Mouse (Mus musculus) mature B cell (primary cell): Measurements from ENCODE around the gene Slc2a10.
"Not testable (repeated sequence)": the region's sequence is repeated elsewhere in the genome, so short reads cannot be mapped to it uniquely, and the experiment has no call there.

ENCODE experiments used
- in situ Hi-C: fragments of 300-500 bp; cut with MboI; formaldehyde crosslinking; loops from 2 replicates; pipeline ENCODE4 v1.14.3; 2019

Slc2a10 gene

DNA sequence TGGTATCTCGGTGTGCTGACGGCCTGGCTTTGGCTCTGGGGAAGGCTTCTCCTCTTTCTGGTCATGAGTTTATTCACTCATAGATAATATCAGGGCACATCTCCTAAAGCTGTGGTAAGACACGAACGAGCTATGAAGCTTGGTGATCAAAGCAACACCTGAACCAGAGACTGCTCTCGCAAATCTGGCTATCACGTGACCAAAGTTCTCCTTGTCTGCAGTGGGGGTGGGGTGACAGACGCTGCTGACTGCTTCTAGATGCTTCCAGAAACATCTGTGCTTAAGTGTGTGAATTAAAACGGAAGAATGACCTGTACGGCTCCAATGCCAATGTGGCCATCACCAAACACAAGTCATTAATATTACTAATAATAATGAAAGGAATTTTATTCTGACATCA is 6.1 kb downstream of the Slc2a10 start:
- in situ Hi-C loops: no loop called here

DNA sequence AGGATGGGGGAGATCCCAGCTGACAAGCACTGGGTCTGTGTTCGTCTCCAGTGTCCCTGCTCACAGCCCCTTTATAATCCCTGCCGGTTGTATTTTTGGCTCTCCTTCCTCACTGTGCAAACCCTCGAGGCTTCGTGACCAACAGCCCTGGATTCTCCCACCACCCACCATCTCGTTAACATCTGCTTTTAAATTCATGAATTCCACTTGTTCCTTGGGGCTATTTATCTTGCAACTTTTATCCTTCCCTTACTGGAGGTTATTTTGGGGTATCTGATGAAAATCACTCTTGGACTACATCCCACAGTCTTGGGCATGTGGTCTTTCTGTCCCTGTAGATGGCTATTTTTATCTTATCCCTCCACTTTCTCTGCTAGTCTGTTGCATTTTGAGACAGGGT is 6.9 kb downstream of the Slc2a10 start:
- in situ Hi-C loops: no loop called here

DNA sequence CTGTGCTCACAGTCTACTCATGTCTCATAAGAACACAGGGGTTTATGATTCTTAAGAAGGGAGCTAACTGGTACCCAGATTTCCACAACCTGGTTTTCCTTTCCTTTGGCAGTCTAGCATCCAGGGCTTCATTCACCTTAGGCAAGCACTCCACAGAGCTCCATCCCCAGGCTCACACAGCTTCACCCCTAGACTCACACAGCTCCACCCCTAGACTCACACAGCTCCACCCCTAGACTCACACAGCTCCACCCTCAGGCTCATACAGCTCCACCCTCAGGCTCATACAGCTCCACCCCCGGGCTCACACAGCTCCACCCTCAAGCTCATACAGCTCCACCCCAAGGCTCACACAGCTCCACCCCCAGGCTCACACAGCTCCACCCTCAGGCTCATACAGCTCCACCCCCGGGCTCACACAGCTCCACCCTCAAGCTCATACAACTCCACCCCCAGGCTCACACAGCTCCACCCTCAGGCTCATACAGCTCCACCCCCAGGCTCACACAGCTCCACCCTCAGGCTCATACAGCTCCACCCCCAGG is 7.4 kb downstream of the Slc2a10 start:
- in situ Hi-C loops: not testable (repeated sequence)

DNA sequence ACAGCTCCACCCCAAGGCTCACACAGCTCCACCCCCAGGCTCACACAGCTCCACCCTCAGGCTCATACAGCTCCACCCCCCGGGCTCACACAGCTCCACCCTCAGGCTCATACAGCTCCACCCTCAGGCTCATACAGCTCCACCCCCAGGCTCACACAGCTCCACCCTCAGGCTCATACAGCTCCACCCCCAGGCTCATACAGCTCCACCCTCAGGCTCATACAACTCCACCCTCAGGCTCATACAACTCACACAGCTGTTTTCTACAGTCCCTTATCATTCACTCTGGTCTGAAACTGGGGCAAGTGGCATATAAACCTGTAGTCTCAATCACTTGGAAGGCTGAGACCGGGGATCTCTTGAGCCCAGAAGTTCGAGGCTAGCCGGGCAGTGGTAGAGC is 7.9 kb downstream of the Slc2a10 start:
- in situ Hi-C loops: not testable (repeated sequence)

DNA sequence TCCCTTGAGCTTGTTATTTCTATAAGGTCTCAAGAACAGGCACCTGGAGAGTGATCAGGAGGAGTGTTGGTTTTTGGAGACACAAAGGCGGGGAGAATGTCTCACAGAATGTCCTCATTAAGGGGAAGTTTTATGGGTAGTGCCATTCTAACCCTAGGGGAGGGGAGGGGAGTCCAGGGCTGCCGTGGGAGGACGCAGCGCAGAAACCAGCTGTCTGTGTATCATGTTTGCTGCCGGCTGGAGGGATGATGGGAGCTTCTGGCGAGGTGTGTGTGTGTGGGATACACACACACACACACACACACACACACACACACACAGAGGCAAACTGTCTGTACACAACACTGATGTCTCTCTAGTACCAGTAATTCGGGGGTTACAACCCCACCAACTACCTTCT is 8.8 kb downstream of the Slc2a10 start:
- in situ Hi-C loops: no loop called here

DNA sequence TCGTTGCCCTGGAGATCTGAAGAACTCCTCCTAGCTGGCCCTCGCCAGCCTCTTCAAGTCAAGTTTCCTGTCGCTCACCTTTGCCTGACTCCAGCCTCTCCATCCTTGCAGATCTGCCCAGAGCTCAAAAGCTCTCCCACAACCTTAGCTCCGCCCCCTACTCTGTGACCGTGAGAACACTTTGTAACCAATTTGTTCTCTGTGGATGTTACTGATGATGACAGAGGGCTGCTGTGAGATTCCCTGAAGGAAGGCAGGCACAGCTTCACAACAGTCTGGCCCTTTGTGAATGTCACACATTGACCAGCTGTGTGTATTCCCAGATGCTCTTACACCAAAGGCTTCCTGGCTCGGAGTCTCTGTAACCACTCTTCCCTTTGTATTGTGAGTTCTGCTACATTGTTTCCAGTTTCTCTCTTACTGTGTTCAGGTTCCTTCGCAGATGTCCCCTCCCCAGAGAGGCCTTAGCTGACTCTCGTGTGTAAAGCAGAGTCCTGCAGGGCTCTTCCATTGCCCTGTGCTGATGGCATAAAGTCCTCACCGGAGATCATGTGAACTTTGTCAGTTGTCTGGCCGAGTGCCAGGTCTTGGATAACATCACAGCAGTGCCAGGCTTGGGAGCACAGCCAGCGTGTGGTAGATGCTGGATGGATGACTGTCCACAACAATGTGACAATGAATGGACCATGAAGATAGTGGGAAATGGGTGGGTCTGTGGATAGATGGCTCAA is 9.4 kb downstream of the Slc2a10 start:
- in situ Hi-C loops: no loop called here

DNA sequence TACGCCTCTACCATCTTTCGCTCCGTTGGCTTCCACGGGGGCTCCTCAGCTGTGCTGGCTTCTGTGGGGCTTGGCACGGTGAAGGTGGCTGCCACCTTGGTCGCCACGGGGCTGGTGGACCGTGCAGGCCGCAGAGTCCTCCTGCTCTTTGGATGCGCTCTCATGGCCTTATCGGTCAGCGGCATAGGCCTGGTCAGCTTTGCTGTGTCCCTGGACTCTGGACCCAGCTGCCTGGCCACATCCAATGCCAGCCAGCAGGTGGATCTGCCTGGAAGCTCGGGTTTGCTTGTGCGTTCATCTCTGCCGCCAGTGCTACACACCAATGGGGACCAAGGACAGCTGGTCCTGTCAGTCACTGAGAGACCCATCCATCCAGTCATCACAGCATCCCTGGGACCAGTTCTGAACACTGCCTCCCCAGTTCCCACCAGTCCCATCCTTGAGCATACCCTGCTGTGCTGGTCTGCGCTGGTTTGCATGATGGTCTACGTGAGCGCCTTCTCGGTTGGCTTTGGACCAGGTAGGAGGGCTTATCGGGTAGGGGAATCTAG is 11.7 kb downstream of the Slc2a10 start:
- in situ Hi-C loops: no loop called here

DNA sequence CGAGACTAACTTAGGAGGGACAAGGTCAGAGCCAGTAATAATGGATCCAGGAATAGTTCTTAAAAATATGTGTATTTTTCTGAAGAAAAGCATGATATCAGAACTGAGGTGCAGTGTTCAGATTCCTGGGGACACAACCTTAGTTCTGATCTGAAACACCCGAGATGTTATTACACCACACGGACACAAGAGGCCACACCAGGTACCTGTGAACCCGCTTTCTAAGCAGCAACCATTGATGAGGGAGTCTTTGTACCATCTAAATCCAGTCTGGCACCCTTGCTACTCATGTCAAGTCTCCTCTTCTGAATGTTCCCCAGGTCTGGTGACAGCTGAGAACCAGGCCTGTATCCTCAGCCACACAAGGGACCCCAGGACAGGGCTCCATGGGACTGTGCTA is 22.0 kb downstream of the Slc2a10 start:
- in situ Hi-C loops: no loop called here

DNA sequence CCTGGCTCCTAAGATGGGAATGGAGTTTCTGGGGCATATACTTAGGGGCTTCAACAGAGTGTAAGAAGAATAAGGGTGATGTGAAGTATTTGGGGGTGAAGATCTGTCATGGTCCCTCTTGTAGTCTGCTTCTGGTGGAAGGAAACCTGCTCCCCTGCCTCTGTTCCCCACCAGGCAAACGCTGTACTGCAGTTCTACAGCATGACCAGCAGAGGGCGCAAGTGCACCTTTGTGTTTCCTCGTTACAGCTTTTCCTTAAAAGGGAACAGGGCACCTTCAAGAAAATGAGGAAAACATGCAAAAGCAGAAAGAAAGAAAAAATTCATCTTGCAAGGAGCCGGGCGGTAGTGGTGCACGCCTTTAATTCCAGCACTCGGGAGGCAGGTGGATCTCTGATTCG is 25.5 kb downstream of the Slc2a10 start:
- in situ Hi-C loops: no loop called here

DNA sequence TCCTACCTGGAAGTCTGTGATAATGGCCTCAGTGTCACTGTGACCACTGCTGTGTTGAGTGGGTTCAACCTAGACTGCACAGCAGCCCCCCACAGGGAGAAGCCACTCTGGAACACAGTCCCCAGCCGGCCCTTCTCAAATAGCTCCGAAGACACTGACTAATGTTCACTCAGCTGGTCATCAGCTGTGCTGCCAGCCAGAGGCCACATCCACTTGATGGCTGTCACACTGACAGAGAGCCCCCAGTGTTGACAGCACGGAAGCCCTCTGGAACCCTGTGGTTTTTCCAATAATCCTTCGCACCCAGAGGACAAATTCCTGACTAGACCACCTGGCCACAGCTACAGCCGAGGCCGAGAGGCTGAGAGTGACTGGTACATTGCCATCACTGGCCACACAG is 30.2 kb downstream of the Slc2a10 start:
- in situ Hi-C loops: no loop called here

DNA sequence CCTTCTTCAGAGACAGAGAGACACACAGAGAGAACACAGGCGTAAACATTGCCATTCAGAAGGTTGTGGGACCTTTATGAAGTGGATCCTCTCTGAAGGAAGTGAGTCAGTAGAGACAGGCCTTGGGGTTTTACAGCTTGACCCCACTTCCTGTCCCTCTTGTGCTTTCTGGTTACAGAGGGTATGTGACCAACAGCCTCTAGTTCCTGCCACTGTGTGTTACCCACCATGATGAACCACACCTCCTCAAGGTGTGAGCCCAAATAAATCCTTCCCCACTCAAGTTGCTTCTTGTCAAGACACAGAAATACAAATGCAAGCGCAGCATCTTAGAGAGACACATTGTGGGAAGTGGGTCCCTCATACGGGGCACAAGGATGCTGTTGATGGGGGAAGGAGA is 37.4 kb downstream of the Slc2a10 start:
- in situ Hi-C loops: no loop called here

DNA sequence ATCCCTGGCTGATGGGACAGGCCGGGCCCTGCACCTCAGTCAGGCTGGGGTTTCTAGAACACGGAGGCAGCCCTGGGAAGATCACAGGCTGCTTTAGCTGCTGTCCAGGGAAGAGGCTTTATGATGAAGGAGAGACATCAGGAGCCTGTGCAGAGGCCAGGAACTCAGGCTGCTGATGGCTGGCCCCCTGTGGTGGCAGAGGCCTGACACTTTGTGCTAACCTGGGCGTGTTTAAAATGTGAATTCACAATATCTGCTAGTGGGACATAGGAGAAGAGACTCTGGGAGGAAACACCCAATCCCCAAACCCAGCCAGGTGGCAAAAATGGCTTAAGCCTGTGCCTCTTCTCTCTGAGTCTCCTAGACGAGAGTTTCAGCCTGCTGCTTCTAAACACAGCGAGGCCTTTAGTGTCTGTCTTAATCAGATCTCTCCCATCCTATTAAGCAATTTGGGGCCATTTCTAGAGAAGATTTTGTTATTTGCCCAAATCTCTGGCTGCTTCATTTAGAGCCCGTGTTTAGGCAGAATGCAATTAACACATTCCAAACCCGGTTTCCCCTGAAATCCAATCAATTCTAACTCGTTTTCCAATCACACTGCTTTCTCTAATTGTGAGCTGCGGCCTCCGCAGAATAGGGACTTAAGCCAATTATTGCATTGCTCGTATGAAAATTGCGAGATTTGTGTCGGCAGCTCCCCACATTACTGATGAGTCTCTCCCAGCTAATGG is 39.5 kb downstream of the Slc2a10 start:
- in situ Hi-C loops: no loop called here

DNA sequence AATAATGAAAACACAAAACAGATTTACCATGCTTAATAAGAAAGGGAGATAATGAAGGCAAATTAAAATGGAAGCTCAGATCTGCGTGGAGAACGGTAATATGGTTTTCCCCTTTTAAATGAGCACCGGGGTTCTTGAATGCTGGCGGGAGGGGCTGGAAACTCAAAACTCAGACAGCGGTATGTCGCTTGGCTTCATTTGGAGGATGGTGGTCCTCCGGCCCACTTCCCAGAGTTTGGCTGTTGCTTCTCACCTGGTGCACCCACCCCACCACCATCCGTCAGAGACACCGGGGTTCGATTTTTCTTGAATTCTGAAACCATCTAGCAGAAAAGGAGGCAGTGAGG is 40.1 kb downstream of the Slc2a10 start:
- in situ Hi-C loops: no loop called here

DNA sequence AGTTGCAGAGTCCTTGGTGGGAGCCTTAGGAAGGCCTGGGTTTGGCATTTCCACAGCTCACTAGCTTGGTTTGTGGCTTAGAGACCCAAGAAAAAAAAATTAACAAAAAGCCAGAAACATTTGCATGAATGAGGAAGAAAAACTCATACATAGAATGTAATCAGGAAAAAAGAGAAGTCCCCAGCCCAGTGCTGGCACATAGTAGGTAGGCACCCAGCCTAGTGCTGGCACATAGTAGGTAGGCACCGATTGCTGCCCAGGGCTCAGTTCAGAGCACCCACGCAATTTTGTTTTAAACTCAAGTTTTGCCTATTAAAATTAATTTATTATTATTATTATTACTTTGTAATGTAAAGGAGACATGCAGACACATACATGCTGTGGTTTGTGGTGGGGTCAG is 42.1 kb downstream of the Slc2a10 start:
- in situ Hi-C loops: no loop called here

DNA sequence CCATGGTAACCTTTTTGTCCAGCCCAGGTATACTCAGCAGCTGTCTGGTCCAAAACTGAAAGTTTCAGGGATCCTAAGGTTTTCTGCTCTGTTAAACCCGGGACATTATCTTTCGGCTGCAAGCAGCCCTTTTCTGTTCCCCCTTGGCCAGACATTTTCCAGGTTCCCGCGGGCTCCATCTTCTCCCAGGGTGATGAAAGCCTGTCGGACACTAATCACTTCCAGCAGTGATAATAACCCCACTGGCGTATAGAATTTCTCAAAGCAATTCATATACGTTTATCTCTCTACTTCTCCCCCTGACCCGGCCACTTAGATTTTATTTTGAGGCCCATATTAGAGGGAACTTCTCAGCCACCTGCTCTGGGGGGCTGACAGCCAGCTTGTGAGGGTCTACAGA is 42.8 kb downstream of the Slc2a10 start:
- in situ Hi-C loops: no loop called here

DNA sequence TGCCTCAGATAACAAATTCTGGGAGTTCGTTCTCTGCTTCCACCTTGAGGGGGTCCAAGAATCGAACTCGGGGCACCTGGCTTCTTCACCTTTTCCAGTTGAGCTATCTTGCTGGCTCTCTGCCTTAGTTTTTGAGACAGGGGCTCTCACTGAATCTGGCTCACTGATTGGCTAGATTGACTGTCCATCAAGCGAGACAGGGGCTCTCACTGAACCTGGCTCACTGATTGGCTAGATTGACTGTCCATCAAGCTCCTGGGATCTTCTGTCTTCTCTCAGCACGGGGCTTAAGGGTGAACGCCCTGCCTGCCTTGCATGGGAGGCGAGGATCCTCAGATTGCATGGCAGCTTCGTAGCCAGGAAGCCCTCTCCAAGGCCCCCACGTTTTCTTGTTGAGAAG is 43.8 kb downstream of the Slc2a10 start:
- in situ Hi-C loops: no loop called here

DNA sequence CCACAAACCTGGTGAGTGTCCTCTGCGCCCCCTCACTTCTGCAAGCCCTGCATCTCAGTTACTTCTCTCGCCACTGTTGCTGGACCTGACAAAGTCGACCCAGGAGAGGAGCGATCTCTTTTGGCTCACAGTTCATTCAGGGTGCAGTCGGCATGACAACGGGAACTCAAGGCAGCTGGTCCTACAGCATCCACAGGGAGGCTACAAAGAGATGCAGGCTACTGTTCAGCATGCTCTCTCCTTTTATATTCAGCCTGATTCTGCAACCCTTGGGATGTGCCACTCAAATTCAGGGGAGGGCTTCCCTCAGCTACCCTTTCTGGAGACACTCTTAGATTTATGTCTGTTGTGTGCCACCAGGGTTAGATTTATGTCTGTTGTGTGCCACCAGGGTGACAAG is 45.0 kb downstream of the Slc2a10 start:
- in situ Hi-C loops: no loop called here

DNA sequence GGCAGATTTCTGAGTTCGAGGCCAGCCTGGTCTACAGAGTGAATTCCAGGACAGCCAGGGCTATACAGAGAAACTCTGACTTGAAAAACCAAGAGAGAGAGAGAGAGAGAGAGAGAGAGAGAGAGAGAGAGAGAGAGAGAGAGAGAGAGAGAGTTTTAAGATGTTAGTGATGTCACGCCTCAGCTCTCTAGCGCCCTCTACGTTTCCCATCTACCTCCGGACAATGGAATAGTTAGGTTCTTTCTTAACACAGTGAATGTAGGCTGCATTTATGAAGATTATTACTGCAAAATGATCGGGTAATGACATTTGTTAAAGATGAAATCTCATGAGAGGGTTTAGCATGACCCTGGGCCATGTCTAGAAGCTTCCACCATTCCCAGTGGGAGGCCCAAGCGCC is 46.8 kb downstream of the Slc2a10 start:
- in situ Hi-C loops: not testable (repeated sequence)

DNA sequence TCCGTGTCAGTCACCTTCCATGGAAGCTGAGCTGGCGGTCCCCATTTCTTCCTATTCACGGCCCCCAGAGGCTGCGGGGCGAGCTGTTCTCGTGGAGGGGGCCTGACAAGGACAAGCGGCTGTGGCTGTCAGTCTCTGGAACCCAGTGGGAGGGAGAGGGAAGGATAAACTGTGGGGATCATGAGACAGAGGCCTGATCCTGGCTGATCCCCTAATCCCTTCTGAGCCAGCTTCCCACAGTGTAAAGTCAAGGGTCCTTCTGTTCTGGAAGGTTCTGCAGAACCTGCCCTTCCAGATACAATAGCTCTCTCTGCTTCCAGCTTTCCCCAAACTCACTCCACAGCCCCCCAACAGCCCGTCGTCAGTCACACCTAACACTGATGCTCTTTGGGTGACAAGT is 50.5 kb downstream of the Slc2a10 start:
- in situ Hi-C loops: no loop called here

DNA sequence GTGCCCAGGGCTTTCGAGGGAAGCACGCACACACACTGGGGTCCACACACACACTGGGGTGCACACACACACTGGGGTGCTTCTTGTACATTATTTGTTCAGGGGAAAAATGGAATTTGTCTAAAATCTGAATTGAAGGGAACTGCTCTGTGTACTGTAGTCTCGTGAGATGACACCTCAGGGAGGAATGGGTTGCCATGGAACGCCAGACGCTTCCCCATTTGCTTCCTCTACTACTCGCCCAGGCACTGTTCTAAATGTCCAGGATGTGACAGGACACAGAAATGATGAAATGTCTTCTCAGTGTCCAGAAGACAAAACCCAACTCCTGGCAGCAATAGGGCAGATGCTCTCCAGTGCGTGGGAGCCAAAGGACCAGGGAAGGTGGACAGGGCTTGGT is 53.7 kb downstream of the Slc2a10 start:
- in situ Hi-C loops: no loop called here

DNA sequence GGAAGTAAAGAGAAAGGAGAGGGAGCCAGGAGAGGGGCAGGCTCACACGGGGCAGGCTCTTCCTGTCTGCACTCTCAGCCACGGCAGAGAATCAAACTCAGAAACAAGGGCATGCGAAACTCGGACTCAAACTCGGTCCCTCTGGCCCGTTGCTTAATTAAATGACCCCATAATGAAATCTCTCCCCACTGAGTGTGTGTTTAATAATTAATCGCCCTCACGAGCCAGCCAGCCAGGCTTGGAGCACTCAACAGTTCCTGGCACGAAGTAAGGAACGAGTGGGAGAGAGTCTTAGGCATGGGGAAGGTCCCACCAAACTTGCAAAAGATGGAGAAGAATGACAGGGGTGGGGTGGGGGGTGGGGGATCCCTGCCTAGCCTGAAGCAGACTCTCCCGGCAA is 55.3 kb downstream of the Slc2a10 start:
- in situ Hi-C loops: no loop called here

DNA sequence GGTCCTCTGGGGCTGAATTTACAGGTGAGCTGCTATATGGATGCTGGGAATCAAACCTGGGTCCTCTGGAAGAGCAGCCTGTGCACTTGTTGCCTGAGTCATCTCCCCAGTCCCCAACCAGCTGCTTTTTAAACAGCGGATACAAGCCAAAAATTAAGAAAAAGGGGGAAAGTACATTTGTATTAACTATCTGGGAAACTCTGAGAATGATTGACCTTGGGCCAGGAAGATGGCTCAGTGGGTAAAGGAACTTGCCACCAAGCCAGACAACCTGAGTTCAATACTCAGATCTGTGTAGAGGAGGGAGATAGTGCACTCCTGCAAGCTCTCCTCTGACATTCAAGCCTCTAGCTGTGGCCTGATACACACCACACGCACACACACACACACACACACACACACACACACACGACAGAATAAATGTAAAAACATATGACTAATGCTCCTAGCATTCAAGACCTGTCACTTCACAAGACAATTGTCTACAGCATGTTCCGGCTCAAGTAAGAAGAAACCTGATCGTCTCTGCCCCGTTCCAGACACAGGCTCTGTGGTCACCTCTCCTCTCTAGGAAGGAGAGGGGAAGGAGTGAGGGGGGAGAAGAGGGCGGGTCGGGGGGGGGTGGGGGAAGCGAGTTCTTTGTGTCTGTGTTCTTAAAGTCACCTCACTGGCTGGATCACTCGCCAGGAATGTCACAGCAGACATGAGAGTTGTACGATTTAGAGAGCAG is 56.1 kb downstream of the Slc2a10 start:
- in situ Hi-C loops: no loop called here

DNA sequence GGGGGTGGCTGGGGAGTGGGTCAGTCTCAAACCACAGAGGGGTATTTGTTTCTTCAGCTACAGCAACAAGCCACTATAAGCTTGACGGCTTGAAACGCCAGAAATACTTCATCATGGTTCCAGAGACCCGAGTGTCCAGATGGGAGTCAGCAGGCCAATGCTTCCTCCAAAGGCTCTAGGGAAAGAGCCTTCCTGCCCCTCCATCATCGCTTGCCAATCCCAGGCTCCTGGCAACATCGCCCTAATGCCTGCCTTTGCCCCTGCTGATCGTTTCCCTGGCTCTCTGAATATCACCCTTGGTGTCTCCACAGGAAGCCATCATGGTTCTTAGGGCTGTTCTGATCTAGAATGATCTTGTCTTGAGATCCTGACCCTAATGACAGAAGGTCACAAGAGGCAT is 58.3 kb downstream of the Slc2a10 start:
- in situ Hi-C loops: no loop called here
